Mouse (Mus musculus): ENCODE data around the gene Brd9.
"Not testable (repeated sequence)": the region's sequence is repeated elsewhere in the genome, so short reads cannot be mapped to it uniquely, and the experiment has no call there.

The Brd9 gene

GRCm38 (mm10) chr13:73990761-73991160 lies 53.1 kb downstream of the Brd9 start:
- DNase-seq (ENCODE audit: low spot score), result no peak

GRCm38 (mm10) chr13:73991267-73991666 lies 53.7 kb downstream of the Brd9 start:
- no peak for DNase-seq (ENCODE audit: low spot score)

GRCm38 (mm10) chr13:73996456-73996855 lies 58.8 kb downstream of the Brd9 start:
- no peak for DNase-seq (ENCODE audit: low spot score)

- no peak for DNase-seq (ENCODE audit: low spot score)
Observed at GRCm38 (mm10) chr13:74000519-74000918, 62.9 kb downstream of the Brd9 start.

GRCm38 (mm10) chr13:74000961-74001360 lies 63.4 kb downstream of the Brd9 start:
- no peak for DNase-seq (ENCODE audit: low spot score)

- DNase-seq (ENCODE audit: low spot score), result no peak
Observed at GRCm38 (mm10) chr13:74001492-74001891, 63.9 kb downstream of the Brd9 start.

- DNase-seq (ENCODE audit: low spot score), result not testable (repeated sequence)
Observed at GRCm38 (mm10) chr13:74006881-74007280, 69.3 kb downstream of the Brd9 start.

- DNase-seq (ENCODE audit: low spot score), result not testable (repeated sequence)
Observed at GRCm38 (mm10) chr13:74008216-74008615, 70.6 kb downstream of the Brd9 start.

GRCm38 (mm10) chr13:74008948-74009718 lies 71.5 kb downstream of the Brd9 start, which contains the start of gene Tppp:
TSS of gene Tppp (plus strand) at chr13:74009407.
- DNase-seq (ENCODE audit: low spot score), result peak; percentile 84

GRCm38 (mm10) chr13:74009791-74010614 lies 72.4 kb downstream of the Brd9 start:
- peak; percentile 78 for DNase-seq (ENCODE audit: low spot score)
